Mouse (Mus musculus): Measurements from ENCODE around the gene Lonrf2.

Lonrf2 gene

DNA sequence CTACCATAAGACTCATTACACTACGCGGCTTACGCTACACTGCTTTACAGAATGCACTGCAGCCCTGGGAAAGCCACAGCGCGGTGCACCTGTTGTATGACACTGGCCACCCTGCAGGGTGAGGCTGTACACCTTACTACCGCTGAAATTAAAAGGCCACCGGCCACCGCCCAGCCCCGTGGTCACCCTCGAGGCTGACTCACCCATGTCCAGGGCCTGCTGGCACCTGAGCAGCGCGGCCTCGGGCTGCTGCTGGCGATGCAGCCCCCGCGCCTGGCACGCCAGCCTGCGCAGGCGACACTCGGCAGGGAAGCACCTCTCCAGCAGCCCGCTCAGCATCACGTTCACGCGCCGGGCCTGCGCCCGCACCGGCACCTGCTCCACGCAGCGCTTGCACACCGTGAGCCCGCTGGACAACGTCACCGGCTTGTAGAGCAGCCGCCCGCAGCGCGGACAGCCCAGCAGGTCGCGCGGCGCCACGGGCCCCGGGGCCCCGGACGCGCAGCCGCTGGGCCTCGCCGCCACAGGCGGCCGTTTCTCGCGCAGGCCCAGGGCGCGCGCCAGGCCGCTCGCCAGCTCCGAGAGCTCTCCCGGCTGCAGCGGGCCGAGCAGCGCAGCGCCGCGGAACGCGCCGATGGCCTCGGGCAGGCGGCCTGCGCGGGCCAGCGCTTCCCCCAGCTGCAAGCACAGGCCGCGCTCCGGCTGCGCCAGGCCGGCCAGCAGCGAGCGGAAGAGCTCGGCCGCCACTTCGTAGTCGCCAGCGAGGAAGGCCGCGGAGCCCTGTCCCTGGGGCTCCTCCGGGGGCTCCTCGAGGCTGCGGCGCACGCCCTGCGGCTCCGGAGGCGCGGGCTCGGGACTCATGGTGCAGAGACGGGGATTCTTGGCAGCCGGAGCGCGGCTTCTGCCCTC is 689 bp downstream of the Lonrf2 start:
- in situ Hi-C loops (cut with MboI, MseI): no loop called here

- in situ Hi-C loops (cut with MboI, MseI): no loop called here
Measured at GRCm38 (mm10) chr1:38834899-38835298, 1.6 kb downstream of the Lonrf2 start.

DNA sequence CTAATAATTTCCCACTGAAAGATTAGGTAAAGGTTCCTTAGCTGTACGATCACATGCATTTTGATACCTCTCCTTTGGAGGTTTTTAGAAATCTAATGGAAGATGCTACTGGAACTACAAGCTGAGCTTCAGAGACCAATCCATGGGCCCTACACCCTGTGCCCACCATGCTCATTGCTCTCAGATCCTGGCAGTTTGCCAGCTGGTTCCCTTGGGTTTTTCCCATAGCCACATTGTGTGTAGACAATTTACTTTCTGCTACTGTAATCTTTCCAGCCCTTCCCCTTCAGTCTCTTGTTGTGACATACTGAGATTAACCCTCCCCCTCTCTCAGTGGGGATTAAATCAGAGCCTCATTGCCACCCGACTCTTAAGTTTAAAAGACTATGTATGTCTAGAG is 11.6 kb downstream of the Lonrf2 start:
- in situ Hi-C loops (cut with MboI, MseI): no loop called here

DNA sequence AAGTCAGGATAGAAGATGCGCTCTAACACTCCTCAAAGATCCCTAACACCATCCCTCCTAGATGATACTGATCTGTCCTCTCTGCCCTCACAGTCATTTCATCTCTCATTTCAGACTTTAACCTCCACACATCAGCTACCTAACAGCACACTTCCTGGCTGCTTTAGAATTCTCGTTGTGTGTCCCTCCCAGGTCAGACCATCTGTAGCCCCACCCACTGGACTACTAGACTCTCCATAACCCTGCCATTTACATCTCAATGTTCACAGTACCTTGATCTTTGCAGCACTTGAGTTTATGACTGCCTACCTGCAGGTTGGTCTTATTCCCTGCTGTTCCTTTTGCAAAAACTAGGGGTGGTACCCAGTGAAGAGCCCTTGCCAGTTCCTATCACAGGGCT is 12.7 kb downstream of the Lonrf2 start:
- in situ Hi-C loops (cut with MboI, MseI): no loop called here

DNA sequence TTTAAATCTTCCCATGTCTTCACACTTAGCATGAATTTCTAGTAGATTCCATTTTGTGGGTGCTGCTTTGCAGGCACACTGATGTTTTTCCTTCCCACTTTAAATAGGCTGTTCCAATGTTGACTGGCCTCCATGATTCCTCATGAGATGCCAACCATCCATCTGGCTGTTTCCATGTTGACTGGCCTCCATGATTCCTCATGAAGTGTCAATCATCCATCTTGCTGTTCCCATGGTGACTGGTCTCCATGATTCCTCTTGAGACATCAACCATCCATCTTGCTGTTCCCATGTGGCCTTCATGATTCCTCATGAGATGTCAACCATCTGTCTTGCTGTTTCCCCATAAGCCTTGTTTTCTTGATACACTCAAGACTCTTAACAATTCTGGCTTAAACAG is 16.8 kb downstream of the Lonrf2 start:
- in situ Hi-C loops (cut with MboI, MseI): no loop called here

GRCm38 (mm10) chr1:38817671-38818070 is 18.8 kb downstream of the Lonrf2 start:
- in situ Hi-C loops (cut with MboI, MseI): no loop called here

GRCm38 (mm10) chr1:38817268-38817667 is 19.2 kb downstream of the Lonrf2 start:
- in situ Hi-C loops (cut with MboI, MseI): no loop called here

GRCm38 (mm10) chr1:38816306-38816705 is 20.2 kb downstream of the Lonrf2 start:
- in situ Hi-C loops (cut with MboI, MseI): no loop called here

- in situ Hi-C loops (cut with MboI, MseI): no loop called here
Measured at GRCm38 (mm10) chr1:38807121-38807520, 29.4 kb downstream of the Lonrf2 start.

- in situ Hi-C loops (cut with MboI, MseI): no loop called here
Measured at GRCm38 (mm10) chr1:38800402-38800801, 36.1 kb downstream of the Lonrf2 start.

DNA sequence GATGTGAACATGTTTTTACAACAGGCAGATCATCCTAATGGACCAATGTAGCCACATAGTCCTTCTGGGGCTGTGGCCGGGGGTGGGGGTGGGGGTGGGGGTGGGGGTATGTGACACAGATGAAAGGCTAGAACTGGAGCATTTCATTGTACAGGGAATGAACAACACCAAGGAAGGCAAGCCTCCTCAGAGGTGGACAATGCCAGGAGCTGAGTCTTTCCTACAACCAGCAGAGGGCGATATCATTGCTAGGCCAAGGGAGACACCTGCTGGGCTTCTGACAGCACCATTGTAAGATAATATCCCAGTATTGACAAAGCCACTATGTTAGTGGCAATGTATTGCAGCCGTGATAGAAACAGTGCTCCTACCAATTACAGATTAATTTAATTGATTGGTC is 37.2 kb downstream of the Lonrf2 start:
- in situ Hi-C loops (cut with MboI, MseI): no loop called here

- in situ Hi-C loops (cut with MboI, MseI): no loop called here
Measured at GRCm38 (mm10) chr1:38796936-38797335, 39.6 kb downstream of the Lonrf2 start.

DNA sequence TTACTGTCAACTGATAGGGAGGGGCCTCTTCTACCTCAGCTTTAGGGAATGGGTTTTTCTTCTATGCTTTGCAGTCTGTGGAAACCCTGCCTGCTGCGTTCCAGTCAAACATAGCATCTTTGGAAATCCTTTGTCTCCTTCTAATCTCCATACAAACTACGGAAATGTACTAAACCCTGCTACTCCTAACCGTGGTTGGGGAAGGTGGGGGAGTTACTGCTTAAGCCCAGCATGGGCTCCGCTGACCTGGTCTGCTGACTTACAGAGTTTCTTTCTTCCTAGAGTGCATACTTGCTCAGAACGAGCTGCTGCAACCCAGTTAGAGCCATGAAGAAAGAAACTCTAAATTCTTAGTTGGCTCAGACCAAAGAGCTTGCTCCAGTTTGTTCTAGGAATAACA is 41.0 kb downstream of the Lonrf2 start:
- in situ Hi-C loops (cut with MboI, MseI): no loop called here

- in situ Hi-C loops (cut with MboI, MseI): loop anchor here (5.0 kb wide), 1 partner anchor 604 kb away; no protein-coding TSS in a partner anchor
Measured at GRCm38 (mm10) chr1:38791016-38791810, 45.3 kb downstream of the Lonrf2 start.

DNA sequence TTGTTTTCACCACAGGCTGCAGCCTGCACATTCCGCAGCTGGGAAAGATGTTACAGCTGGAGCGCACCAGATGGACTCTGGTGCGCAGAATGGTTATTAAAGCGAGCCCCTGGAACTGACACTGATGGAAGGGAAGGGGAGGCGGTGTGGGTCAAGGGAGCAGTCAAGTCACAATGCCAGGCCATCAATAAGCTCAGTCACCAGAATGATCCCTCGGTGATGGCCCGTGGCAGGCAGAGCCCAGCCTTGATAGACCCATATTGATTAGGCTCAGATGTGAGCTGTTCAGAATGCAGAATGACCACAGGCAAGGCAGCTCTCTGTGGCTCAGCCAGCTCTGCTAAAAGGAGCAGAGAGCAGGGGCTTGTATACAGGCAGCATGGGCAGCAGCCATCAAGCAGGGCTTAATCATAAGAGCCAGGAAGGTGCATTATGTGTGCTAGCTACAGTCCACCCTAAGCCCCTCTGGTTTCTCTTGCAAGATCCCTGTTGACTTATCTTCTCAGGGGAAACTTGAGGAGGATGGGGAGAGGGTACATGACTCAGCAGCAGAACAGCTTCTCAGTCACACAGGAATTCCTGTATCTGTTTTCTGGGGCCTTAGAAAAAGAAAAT is 46.4 kb downstream of the Lonrf2 start:
- in situ Hi-C loops (cut with MboI, MseI): loop anchor here (5.0 to 10.0 kb wide), 3 partner anchors 73 to 603 kb away; no protein-coding TSS in a partner anchor

GRCm38 (mm10) chr1:38788904-38789303 is 47.6 kb downstream of the Lonrf2 start:
- in situ Hi-C loops (cut with MboI, MseI): loop anchor here (5.0 to 10.0 kb wide), 2 partner anchors 72 to 394 kb away; no protein-coding TSS in a partner anchor

GRCm38 (mm10) chr1:38787443-38787842 is 49.1 kb downstream of the Lonrf2 start:
- in situ Hi-C loops (cut with MboI, MseI): loop anchor here (5.0 to 10.0 kb wide), 2 partner anchors 70 to 393 kb away; no protein-coding TSS in a partner anchor

GRCm38 (mm10) chr1:38786358-38786757 is 50.2 kb downstream of the Lonrf2 start:
- in situ Hi-C loops (cut with MboI, MseI): loop anchor here (5.0 to 10.0 kb wide), 2 partner anchors 69 to 392 kb away; no protein-coding TSS in a partner anchor

DNA sequence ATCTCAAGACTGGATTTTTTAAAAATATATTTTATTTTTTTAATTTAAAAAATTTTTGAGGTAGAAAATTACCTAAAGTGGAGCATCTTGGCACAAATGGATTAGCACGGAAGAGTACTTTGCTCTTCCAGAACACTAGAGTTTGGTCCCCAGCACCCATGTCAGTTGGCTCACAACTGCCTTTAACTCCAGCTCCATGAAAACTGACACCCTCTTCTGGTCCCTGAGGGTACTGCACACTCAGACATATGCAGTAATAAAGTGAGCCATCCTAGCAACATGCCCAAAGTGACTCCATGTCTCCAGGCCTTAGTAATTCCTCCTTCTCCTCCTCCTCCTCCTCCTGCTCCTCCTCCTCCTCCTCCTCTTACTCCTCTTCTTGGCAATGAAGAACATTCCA is 58.2 kb downstream of the Lonrf2 start:
- in situ Hi-C loops (cut with MboI, MseI): no loop called here

DNA sequence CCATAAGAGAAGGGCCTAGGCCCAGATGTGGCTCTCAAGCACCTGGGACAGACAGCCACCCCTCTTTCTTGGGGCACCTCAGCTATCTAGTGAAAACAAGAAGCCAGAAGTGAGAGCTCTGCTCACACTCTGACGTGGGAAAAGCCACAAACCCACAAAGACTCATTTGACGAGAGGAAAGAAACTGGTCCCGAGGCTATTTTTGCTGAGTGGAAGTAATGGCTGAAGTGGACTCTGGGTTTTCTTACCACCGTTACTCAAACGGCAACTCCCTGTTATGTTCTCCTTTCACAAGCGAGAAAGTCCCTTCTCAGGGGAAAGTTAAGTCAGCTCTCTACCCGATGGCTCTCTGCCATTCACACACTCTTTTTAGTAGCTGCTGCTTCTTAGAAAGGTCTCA is 59.0 kb downstream of the Lonrf2 start:
- in situ Hi-C loops (cut with MboI, MseI): no loop called here

DNA sequence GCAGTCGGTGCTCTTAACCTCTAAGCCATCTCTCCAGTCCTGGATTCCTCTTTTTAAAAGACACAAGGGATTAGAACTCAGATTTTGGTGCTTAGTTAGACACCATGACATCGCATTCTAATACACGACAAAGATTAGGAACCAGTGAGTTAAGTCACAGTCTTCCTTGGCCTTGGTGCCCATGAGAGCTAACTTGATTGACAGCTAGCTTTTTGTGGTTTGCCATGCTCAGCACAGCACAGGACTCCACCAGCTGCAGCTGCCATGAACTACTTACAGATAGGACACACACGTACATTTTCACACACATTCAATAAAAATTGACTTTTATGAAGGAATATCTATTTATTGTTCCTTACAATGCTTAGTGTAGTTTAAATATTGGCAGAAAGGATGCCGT is 60.8 kb downstream of the Lonrf2 start:
- in situ Hi-C loops (cut with MboI, MseI): no loop called here

- in situ Hi-C loops (cut with MboI, MseI): loop anchor here (5.0 kb wide), 1 partner anchor 108 kb away; the partner anchor contains the start of gene Aff3
Measured at GRCm38 (mm10) chr1:38770676-38771075, 65.8 kb downstream of the Lonrf2 start.
